Mouse (Mus musculus) cerebellum, adult 2 months (tissue): ENCODE results near the gene Slc39a12. TPM values are rescaled to one million over a fixed set of nuclear protein-coding genes. Genes with fewer than 3 reads are reported as not detected.

Experiments used
- DNase-seq, 2 experiments: peaks; one replicate each; pipeline ENCODE4 v3.0.0; 2021
- H3K27ac ChIP-seq: fragments of 200-500 bp; 2 replicates; pipeline ENCODE4 v1.5.1; 2012; ENCODE audit warnings: low read length, control low read depth, inconsistent platforms; ENCODE audit not compliant: insufficient read depth
- H3K27me3 ChIP-seq: fragments of 200-500 bp; 2 replicates; pipeline ENCODE4 v1.6.1; 2012; ENCODE audit warnings: inconsistent platforms, mild to moderate bottlenecking, low read length, moderate library complexity; ENCODE audit not compliant: control insufficient read depth, insufficient read depth
- H3K4me1 ChIP-seq: fragments of 200-500 bp; 2 replicates; pipeline ENCODE4 v1.6.1; 2011; ENCODE audit warnings: low read length; ENCODE audit not compliant: control insufficient read depth, insufficient read depth
- H3K4me3 ChIP-seq: fragments of 200-500 bp; replicated peaks from 2 replicates; pipeline ENCODE3; 2011; ENCODE audit warnings: mild to moderate bottlenecking, low read depth, low read length, control low read depth; ENCODE audit not compliant: insufficient read depth
- CTCF ChIP-seq: fragments of 200-500 bp; IDR thresholded peaks from 2 replicates; pipeline ENCODE4 v1.5.1; 2011; ENCODE audit warnings: low read depth, mild to moderate bottlenecking, control low read depth, low read length, moderate library complexity, borderline replicate concordance; ENCODE audit not compliant: insufficient read depth
- POLR2A ChIP-seq: fragments of 200-500 bp; IDR thresholded peaks from 2 replicates; pipeline ENCODE4 v1.6.1; 2011; ENCODE audit warnings: low read length, control low read depth, borderline replicate concordance; ENCODE audit not compliant: insufficient read depth
- WGBS: fragments of 180-500 bp; shearing (Covaris S2); methylation state at CpG from one replicate; pipeline ENCODE4 v1.1.7; 2018; 5-methylcytosine and 5-hydroxymethylcytosine counted together
- polyA plus RNA-seq: library from polyadenylated mRNA; depleted of rRNA; stranded (reverse); fragments of >200 nt; gene quantifications from 2 replicates; pipeline ENCODE4 v1.2.3, GENCODE M21; 2012

Slc39a12 gene
- polyA plus RNA-seq, 1 experiment: 55.3 TPM

DNA sequence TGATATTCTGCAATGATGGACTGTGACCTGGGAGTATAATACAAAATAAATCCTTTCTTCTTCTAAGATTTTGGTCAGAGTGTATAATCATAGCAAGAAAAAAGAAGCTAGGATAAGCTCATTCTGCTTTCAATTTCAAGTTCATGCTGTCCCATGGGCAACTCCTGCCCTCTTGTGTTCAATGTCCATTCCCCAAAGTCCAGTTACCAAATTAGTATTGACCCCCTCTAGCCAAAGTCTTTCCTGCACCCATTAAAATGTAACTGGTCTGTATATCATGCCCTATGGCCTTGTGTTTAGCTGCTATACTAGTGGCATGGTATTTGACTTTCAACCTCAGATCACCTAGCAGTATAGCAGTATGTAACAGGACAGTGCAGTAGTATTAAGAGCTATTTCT is 62.8 kb downstream of the Slc39a12 start:
- H3K4me3 ChIP-seq: no peak overlapping the region
- H3K27ac ChIP-seq: no peak overlapping the region
- no peaks in the 10 kb centered on the region for H3K27me3 ChIP-seq
- H3K4me1 ChIP-seq: no peaks in the 10 kb centered on the region
- no peak for DNase-seq
- no peak for TF ChIP-seq POLR2A
- TF ChIP-seq CTCF: no peak

DNA sequence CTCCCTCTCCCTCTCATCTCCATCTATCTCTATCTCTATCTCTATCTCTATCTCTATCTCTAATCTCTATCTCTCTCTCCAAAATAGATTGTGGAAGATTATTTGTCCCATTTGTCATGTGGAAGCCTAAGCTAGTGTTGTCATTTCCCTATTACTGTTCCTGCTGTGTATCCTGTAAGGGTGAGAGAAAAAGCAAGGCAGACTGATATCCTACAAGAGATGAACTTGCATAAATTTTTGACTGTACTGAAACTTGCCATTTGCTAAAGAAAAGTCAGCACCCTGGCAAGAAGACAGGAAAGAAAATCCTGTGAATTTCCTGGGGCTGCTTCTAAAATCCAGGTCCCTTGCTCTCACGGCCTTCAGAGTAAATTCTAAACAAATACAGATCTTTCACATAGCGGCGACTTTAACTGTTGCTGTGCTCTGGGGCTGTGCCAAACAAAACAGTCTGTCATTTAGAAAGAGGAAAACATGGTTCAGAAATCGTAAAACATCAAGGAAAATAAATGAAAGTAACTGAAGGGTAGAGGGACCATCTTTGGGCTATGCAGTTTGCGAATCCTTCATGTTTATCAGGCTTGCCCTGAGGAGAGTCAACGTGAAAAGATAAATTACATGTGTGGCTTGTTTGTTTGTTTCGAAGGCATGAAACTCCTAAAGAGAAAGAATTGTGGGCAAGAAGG is 67.0 kb downstream of the Slc39a12 start:
- TF ChIP-seq CTCF (no peak), POLR2A (no peak)
- H3K4me1 ChIP-seq: no peaks in the 10 kb centered on the region
- H3K27me3 ChIP-seq: no peaks in the 10 kb centered on the region
- WGBS: 49% methylated on average over 7 of the region's 7 CpGs
- H3K4me3 ChIP-seq: no peak overlapping the region
- no peak overlapping the region for H3K27ac ChIP-seq
- DNase-seq: no peak

DNA sequence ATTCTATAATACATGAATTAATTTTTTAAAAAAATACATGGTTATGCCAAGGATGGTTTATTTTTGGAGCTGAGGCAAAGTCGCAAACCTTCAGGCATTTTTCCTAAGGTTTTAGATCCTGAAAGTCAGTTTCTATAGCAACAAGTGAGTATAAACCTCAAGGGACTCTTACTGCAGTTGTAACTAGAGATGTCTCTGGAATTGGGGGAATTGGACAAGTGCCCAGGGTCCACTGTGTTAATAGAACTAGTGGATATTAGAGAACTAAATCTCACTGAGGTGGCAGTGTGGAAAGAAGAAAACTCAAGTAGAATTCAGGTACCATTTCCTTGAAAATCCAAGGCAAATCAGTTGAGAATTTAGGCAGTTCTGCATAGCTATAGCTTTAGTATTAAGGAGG is 76.3 kb downstream of the Slc39a12 start:
- WGBS: 21% methylated on average over 1 of the region's 1 CpGs
- DNase-seq: no peak
- H3K27me3 ChIP-seq: no peaks in the 10 kb centered on the region
- no peak overlapping the region for H3K4me3 ChIP-seq
- TF ChIP-seq CTCF (no peak), POLR2A (no peak)
- H3K27ac ChIP-seq: no peak overlapping the region
- no peaks in the 10 kb centered on the region for H3K4me1 ChIP-seq

DNA sequence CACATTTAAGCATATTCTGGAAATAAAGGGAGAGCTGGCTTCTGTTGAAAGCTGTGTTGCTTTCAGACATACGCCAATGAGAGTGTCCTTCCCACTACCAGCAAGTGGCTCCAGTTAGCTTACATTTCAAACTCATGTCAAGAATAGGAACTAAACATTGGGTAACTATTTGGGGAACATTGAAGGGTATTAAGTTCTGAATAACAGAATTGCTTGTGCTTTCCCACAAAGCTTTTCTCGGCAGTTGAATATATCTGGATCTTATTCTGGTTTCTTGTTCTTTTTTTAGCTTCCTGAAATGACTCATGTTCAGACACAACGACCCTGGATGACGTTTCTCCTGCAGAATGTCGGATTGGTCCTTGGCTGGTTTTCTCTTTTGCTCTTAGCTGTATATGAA is 106.0 kb downstream of the Slc39a12 start:
- Histone ChIP-seq H3K27ac (no peak overlapping the region), H3K4me3 (no peak overlapping the region), H3K27me3 (no peaks in the 10 kb centered on the region), H3K4me1 (no peaks in the 10 kb centered on the region)
- TF ChIP-seq POLR2A (no peak), CTCF (no peak)
- WGBS: 83% methylated on average over 5 of the region's 5 CpGs
- DNase-seq: no peak

DNA sequence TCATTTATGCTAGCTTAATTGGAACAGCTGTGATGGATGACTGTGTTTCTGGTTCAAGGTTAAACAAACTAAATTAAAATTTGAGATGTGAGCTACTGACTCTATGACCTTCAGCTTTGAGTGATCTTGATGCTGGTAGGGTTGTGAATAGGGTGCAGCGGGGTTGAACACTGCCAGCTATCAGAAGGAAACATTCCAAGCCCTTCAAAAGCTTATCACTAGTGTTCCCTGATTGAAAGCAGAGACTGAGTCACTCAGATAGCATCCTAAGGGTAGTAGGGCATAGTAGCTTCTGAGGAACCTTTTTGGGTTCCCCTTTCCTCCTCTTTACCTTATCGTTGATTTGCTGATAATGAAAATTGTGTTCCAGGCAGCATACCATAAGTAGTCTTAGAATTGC is 108.0 kb downstream of the Slc39a12 start:
- Histone ChIP-seq H3K27ac (no peak overlapping the region), H3K27me3 (no peaks in the 10 kb centered on the region), H3K4me3 (no peak overlapping the region), H3K4me1 (no peaks in the 10 kb centered on the region)
- WGBS: 91% methylated on average over 2 of the region's 2 CpGs
- TF ChIP-seq CTCF (no peak), POLR2A (no peak)
- no peak for DNase-seq

- WGBS: 58% methylated on average over 3 of the region's 3 CpGs
- Histone ChIP-seq H3K27me3 (no peaks in the 10 kb centered on the region), H3K27ac (no peak overlapping the region), H3K4me3 (no peak overlapping the region), H3K4me1 (no peaks in the 10 kb centered on the region)
- TF ChIP-seq POLR2A: no peak
- no peak for TF ChIP-seq CTCF
- DNase-seq: no peak
Measured at GRCm38 (mm10) chr2:14502482-14502881, 114.4 kb downstream of the Slc39a12 start.

- TF ChIP-seq POLR2A (no peak), CTCF (no peak)
- no peak for DNase-seq
- 63% methylated on average over 5 of the region's 5 CpGs for WGBS
- no peaks in the 10 kb centered on the region for H3K4me1 ChIP-seq
- H3K27ac ChIP-seq: no peak overlapping the region
- no peak overlapping the region for H3K4me3 ChIP-seq
- no peaks in the 10 kb centered on the region for H3K27me3 ChIP-seq
Measured at GRCm38 (mm10) chr2:14518237-14518636, 130.1 kb downstream of the Slc39a12 start.

DNA sequence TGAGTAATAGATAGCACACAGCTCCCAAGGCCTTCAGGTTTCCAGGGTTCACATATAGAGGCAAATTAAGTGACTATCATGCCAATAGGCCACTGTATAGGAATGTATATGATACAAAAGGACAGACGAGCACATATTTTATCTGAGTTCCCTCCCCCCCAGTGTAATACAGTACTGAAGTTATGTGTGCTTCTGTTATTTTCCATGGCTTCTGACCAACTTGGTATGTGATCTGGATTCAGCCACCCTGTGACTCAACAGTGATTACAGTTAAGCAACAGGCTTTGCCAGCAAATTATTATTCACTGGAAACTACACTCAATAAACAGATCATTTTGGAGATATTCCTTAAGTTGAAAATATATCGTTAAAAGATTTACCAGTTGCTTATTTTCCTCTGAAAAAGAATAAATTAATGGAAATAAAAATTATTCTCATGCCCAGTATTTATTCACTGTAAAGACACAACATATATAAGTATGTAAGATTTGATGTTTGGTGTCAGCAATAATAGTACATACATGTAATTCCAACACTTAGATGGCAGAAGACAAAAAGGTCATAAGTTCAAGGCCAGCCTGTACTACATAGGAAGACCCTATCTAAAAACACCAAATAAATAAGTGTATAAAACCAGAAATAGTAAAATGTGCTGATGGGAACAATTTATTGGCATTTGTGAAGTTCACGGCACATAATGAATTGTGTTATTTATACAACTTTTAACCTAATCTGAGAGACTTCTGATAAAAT is 146.4 kb downstream of the Slc39a12 start:
- WGBS: 68% methylated on average over 3 of the region's 3 CpGs
- H3K4me1 ChIP-seq: no peaks in the 10 kb centered on the region
- no peak overlapping the region for H3K27ac ChIP-seq
- no peak overlapping the region for H3K4me3 ChIP-seq
- H3K27me3 ChIP-seq: no peaks in the 10 kb centered on the region
- DNase-seq: no peak
- TF ChIP-seq POLR2A: no peak
- TF ChIP-seq CTCF: no peak
